Mouse (Mus musculus) heart, postnatal 0 days (tissue): ENCODE measurements around the gene 4930404H24Rik.

ENCODE experiments used
- CTCF ChIP-seq: IDR thresholded peaks from 2 replicates; pipeline ENCODE4 v1.5.1; 2016; ENCODE audit warnings: antibody characterized with exemption, control low read depth, low read depth
- EP300 ChIP-seq: IDR thresholded peaks from 2 replicates; pipeline ENCODE4 v1.6.1; 2016; ENCODE audit warnings: antibody characterized with exemption, low read depth

- peak; percentile 70 for TF ChIP-seq CTCF
- no peak for TF ChIP-seq EP300
These were observed 46.6 kb upstream of the 4930404H24Rik start for GRCm38 (mm10) chr2:153446017-153446408.
